Mouse (Mus musculus) neural tube, embryonic 14.5 days (tissue): ENCODE measurements around the gene Cebpb. TPM values are rescaled to one million over a fixed set of nuclear protein-coding genes. Genes with fewer than 3 reads are reported as not detected.

ENCODE experiments used
- ATAC-seq: fragments of 200-750 bp; cut with Nextera tagmentation; 2 replicates; pipeline ENCODE4 v1.8.0; 2017; ENCODE audit warnings: low read depth, mild to moderate bottlenecking, moderate TSS enrichment, moderate library complexity
- H3K27ac ChIP-seq: fragments of 300-500 bp; sonication (generic); 2 replicates; pipeline ENCODE4 v1.5.1; 2014; ENCODE audit warnings: low read depth, mild to moderate bottlenecking, control low read depth, low read length, moderate library complexity, mixed read lengths
- H3K27me3 ChIP-seq: fragments of 300-500 bp; sonication (generic); 2 replicates; pipeline ENCODE4 v1.6.1; 2014; ENCODE audit warnings: low read length; ENCODE audit not compliant: control insufficient read depth, insufficient read depth
- H3K36me3 ChIP-seq: fragments of 300-500 bp; sonication (generic); 2 replicates; pipeline ENCODE4 v1.6.1; 2014; ENCODE audit warnings: low read length, mixed read lengths; ENCODE audit not compliant: control insufficient read depth, insufficient read depth
- H3K4me1 ChIP-seq: fragments of 300-500 bp; sonication (generic); 2 replicates; pipeline ENCODE4 v1.6.1; 2014; ENCODE audit warnings: low read length; ENCODE audit not compliant: control insufficient read depth, insufficient read depth
- H3K4me2 ChIP-seq: fragments of 300-500 bp; sonication (generic); 2 replicates; pipeline ENCODE4 v1.6.1; 2014; ENCODE audit warnings: mild to moderate bottlenecking, low read depth, low read length, control low read depth
- H3K4me3 ChIP-seq: fragments of 300-500 bp; sonication (generic); 2 replicates; pipeline ENCODE4 v1.5.1; 2014; ENCODE audit warnings: low read depth, low read length, control low read depth, mixed read lengths
- H3K9ac ChIP-seq: fragments of 300-500 bp; sonication (generic); replicated peaks from 2 replicates; pipeline ENCODE4 v1.6.1; 2014; ENCODE audit warnings: low read depth, mild to moderate bottlenecking, control low read depth, low read length, mixed read lengths
- H3K9me3 ChIP-seq: fragments of 300-500 bp; sonication (generic); 2 replicates; pipeline ENCODE4 v1.6.1; 2016; ENCODE audit warnings: low read length; ENCODE audit not compliant: control insufficient read depth
- WGBS: fragments of 180-500 bp; shearing (Covaris S2); extraction: QIAGEN DNeasy Blood & Tissue Kit; methylation state at CpG from one replicate; pipeline ENCODE4 v1.1.7; 2014; 5-methylcytosine and 5-hydroxymethylcytosine counted together
- polyA plus RNA-seq: library from polyadenylated mRNA; unstranded; fragments of >200 nt; fragmentation: Nextera tagmentation; extraction: Ambion mirVana; gene quantifications from 2 replicates; pipeline ENCODE4 v1.2.1, GENCODE M21; 2014

Cebpb gene
- polyA plus RNA-seq, 1 experiment from 2014 or later = 1.1 TPM

- Histone ChIP-seq H3K9ac (no peak overlapping the region), H3K27me3 (peaks cover 22% of the 10 kb centered on the region), H3K9me3 (peaks cover 2% of the 10 kb centered on the region; the same call in 1 of the 2 replicates), H3K36me3 (no peaks in the 10 kb centered on the region), H3K4me3 (no peak overlapping the region), H3K27ac (no peak overlapping the region), H3K4me2 (no peak overlapping the region), H3K4me1 (peaks cover 6% of the 10 kb centered on the region; the same call in 1 of the 2 replicates)
- no peak for ATAC-seq
- 50% methylated on average over 1 of the region's 1 CpGs for WGBS
Observed at GRCm38 (mm10) chr2:167694244-167694643, 5.5 kb downstream of the Cebpb start.

GRCm38 (mm10) chr2:167694963-167695362 is 6.2 kb downstream of the Cebpb start:
- Histone ChIP-seq H3K9me3 (peaks cover 2% of the 10 kb centered on the region; the same call in 1 of the 2 replicates), H3K27ac (no peak overlapping the region), H3K4me2 (no peak overlapping the region), H3K9ac (no peak overlapping the region), H3K4me3 (no peak overlapping the region), H3K27me3 (peaks cover 15% of the 10 kb centered on the region), H3K4me1 (no peaks in the 10 kb centered on the region), H3K36me3 (no peaks in the 10 kb centered on the region)
- ATAC-seq = no peak
- 96% methylated on average over 7 of the region's 7 CpGs for WGBS

GRCm38 (mm10) chr2:167695491-167695890 is 6.8 kb downstream of the Cebpb start:
- H3K27me3 ChIP-seq = peaks cover 13% of the 10 kb centered on the region
- no peaks in the 10 kb centered on the region for H3K4me1 ChIP-seq
- whole genome bisulfite sequencing = 75% methylated on average over 14 of the region's 14 CpGs
- peaks cover 2% of the 10 kb centered on the region; the same call in 1 of the 2 replicates for H3K9me3 ChIP-seq
- no peak overlapping the region for H3K27ac ChIP-seq
- ATAC-seq = no peak
- H3K36me3 ChIP-seq = no peaks in the 10 kb centered on the region
- H3K4me3 ChIP-seq = no peak overlapping the region
- H3K9ac ChIP-seq = no peak overlapping the region
- H3K4me2 ChIP-seq = no peak overlapping the region

GRCm38 (mm10) chr2:167696143-167696542 is 7.4 kb downstream of the Cebpb start:
- Histone ChIP-seq H3K27ac (no peak overlapping the region), H3K36me3 (no peaks in the 10 kb centered on the region), H3K4me3 (no peak overlapping the region), H3K9me3 (peaks cover 2% of the 10 kb centered on the region; the same call in 1 of the 2 replicates), H3K4me1 (no peaks in the 10 kb centered on the region), H3K27me3 (peaks cover 7% of the 10 kb centered on the region; the same call in 1 of the 2 replicates), H3K4me2 (no peak overlapping the region), H3K9ac (no peak overlapping the region)
- ATAC-seq = no peak
- WGBS = 86% methylated on average over 7 of the region's 7 CpGs

GRCm38 (mm10) chr2:167697902-167698301 is 9.2 kb downstream of the Cebpb start:
- H3K27me3 ChIP-seq = no peaks in the 10 kb centered on the region
- peaks cover 2% of the 10 kb centered on the region; the same call in 1 of the 2 replicates for H3K9me3 ChIP-seq
- no peak overlapping the region for H3K4me3 ChIP-seq
- no peaks in the 10 kb centered on the region for H3K4me1 ChIP-seq
- WGBS = 68% methylated on average over 5 of the region's 5 CpGs
- no peak for ATAC-seq
- no peaks in the 10 kb centered on the region for H3K36me3 ChIP-seq
- no peak overlapping the region for H3K4me2 ChIP-seq
- H3K27ac ChIP-seq = no peak overlapping the region
- H3K9ac ChIP-seq = no peak overlapping the region

GRCm38 (mm10) chr2:167700018-167700417 is 11.3 kb downstream of the Cebpb start:
- H3K27ac ChIP-seq = no peak overlapping the region
- no peaks in the 10 kb centered on the region for H3K27me3 ChIP-seq
- H3K4me3 ChIP-seq = no peak overlapping the region
- no peaks in the 10 kb centered on the region for H3K4me1 ChIP-seq
- H3K9me3 ChIP-seq = peaks cover 2% of the 10 kb centered on the region; the same call in 1 of the 2 replicates
- no peak overlapping the region for H3K4me2 ChIP-seq
- ATAC-seq = no peak
- no peak overlapping the region for H3K9ac ChIP-seq
- H3K36me3 ChIP-seq = no peaks in the 10 kb centered on the region
- 72% methylated on average over 5 of the region's 5 CpGs for WGBS

GRCm38 (mm10) chr2:167701472-167701871 is 12.8 kb downstream of the Cebpb start:
- Histone ChIP-seq H3K4me1 (no peaks in the 10 kb centered on the region), H3K36me3 (no peaks in the 10 kb centered on the region), H3K4me3 (no peak overlapping the region), H3K9ac (no peak overlapping the region), H3K27ac (no peak overlapping the region), H3K27me3 (no peaks in the 10 kb centered on the region), H3K9me3 (no peaks in the 10 kb centered on the region), H3K4me2 (no peak overlapping the region)
- 70% methylated on average over 5 of the region's 5 CpGs for WGBS
- ATAC-seq = no peak

- no peak overlapping the region for H3K4me3 ChIP-seq
- no peaks in the 10 kb centered on the region for H3K36me3 ChIP-seq
- no peaks in the 10 kb centered on the region for H3K4me1 ChIP-seq
- no peak for ATAC-seq
- 87% methylated on average over 6 of the region's 6 CpGs for WGBS
- H3K27ac ChIP-seq = no peak overlapping the region
- no peak overlapping the region; the same call in 1 of the 2 replicates for H3K9ac ChIP-seq
- no peaks in the 10 kb centered on the region for H3K27me3 ChIP-seq
- H3K9me3 ChIP-seq = no peaks in the 10 kb centered on the region
- no peak overlapping the region for H3K4me2 ChIP-seq
Observed at GRCm38 (mm10) chr2:167702126-167702525, 13.4 kb downstream of the Cebpb start.

- no peak overlapping the region for H3K27ac ChIP-seq
- 93% methylated on average over 4 of the region's 4 CpGs for WGBS
- no peak overlapping the region for H3K4me2 ChIP-seq
- no peaks in the 10 kb centered on the region for H3K4me1 ChIP-seq
- ATAC-seq = no peak
- no peak overlapping the region for H3K4me3 ChIP-seq
- no peak overlapping the region for H3K9ac ChIP-seq
- H3K36me3 ChIP-seq = no peaks in the 10 kb centered on the region
- H3K27me3 ChIP-seq = no peaks in the 10 kb centered on the region
- H3K9me3 ChIP-seq = no peaks in the 10 kb centered on the region
Observed at GRCm38 (mm10) chr2:167704409-167704808, 15.7 kb downstream of the Cebpb start.
